Mouse (Mus musculus) E14TG2a.4 (cell line): ENCODE data around the gene Osgin1.

Source experiments
- CTCF ChIP-seq: conservative IDR thresholded peaks from 2 replicates; pipeline ENCODE4 v1.5.1; 2014; ENCODE audit warnings: low read length
- NANOG ChIP-seq: IDR thresholded peaks from 2 replicates; pipeline ENCODE4 v1.6.1; 2014; ENCODE audit warnings: borderline replicate concordance, low read length, mixed read lengths
- POU5F1 ChIP-seq: IDR thresholded peaks from 2 replicates; pipeline ENCODE4 v1.6.1; 2014; ENCODE audit warnings: low read length, borderline replicate concordance

GRCm38 (mm10) chr8:119446211-119446989 lies 12.5 kb downstream of the Osgin1 start, which contains the start of gene Necab2:
- peak; percentile 50 for TF ChIP-seq CTCF
- TF ChIP-seq POU5F1: no peak
- TF ChIP-seq NANOG: no peak
